In the genomic region with DNA sequence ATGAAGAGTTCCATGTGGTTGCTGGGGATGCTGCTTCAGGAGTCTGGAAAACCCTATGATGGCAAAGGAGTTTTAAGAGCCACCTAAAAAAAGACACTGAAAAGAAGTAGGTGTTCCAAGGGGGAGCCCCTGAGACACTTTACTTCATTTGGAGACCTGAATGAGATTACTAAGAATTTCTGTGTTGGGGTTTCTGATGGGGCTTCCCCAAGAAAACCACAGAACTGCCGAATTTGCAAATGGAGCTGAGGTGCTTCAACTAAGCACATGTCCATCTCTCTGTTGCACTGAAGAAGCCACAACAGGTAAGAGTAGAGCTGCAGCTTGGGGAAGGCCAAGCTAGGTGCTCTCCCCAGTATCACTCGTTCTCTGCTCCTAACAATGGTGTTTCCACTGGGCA, we compare ENCODE assay signal across 1 mouse cellular context.
TF ChIP-seq lines count a peak whose summit lies in the region.

No protein-coding gene starts in this region.

TF ChIP-seq in CH12.LX, 34 proteins besides CTCF, POLR2A, EP300 and RAD21 (continued from another document):
- TF ChIP-seq ELF1 (IDR thresholded peaks at IDR 0.05; ENCODE audit: low read depth, low read length), result no peak
- TF ChIP-seq MYC (IDR thresholded peaks at IDR 0.05; ENCODE audit: low read depth, low read length), result peak; percentile 97
- no peak; the same call in 1 of the 2 replicates for TF ChIP-seq NELFE (IDR thresholded peaks at IDR 0.05; ENCODE audit: low read depth, low read length)
- TF ChIP-seq ZNF384 (IDR thresholded peaks at IDR 0.05; ENCODE audit: low read depth, low read length), result no peak
- peak; percentile 96 for TF ChIP-seq MEF2A (IDR thresholded peaks at IDR 0.05; ENCODE audit: borderline replicate concordance, low read depth, low read length)
- peak; percentile 78 for TF ChIP-seq MAFK (IDR thresholded peaks at IDR 0.05; ENCODE audit: insufficient replicate concordance, low read length)
- peak; percentile 88 for TF ChIP-seq BHLHE40 (IDR thresholded peaks at IDR 0.05; ENCODE audit: low read depth, low read length)
- TF ChIP-seq USF1 (IDR thresholded peaks at IDR 0.05; ENCODE audit: low read depth, low read length), result no peak
- TF ChIP-seq JUND (conservative IDR thresholded peaks at IDR 0.05; ENCODE audit: low read depth, low read length), result peak; percentile 87
